Mouse (Mus musculus): ENCODE results near the gene Trp63.

GRCm38 (mm10) chr16:25842996-25843395 is 159.4 kb downstream of the Trp63 start:
- TF ChIP-seq CTCF (IDR thresholded peaks at IDR 0.05; ENCODE audit: borderline replicate concordance, control insufficient read depth, extremely low read depth, insufficient read depth, low read length, poor library complexity) (no peak), POLR2A (IDR thresholded peaks at IDR 0.05; ENCODE audit: control insufficient read depth, extremely low read depth, insufficient read depth, low read length, poor library complexity) (no peak)

Measured in thymus, adult 2 months (tissue).